Mouse (Mus musculus) left cerebral cortex, adult 8-10 months (tissue): ENCODE measurements around the gene Gpd1. TPM values are rescaled to one million over a fixed set of nuclear protein-coding genes. Genes with fewer than 3 reads are reported as not detected.
"Not testable (repeated sequence)": the region's sequence is repeated elsewhere in the genome, so short reads cannot be mapped to it uniquely, and the experiment has no call there.

Source experiments
- DNase-seq, 2 experiments: peaks; one replicate each; pipeline ENCODE4 v3.0.0; 2022; ENCODE audit warnings: low spot score in 2 of 2
- total RNA-seq, 4 experiments: library from RNA; stranded (reverse); gene quantifications; 2 replicates each; pipeline ENCODE4 v1.2.4; 2022

The Gpd1 gene
- total RNA-seq, 4 experiments from 2014 or later, result 72.7 to 86.4 (median 80.4) TPM

DNA sequence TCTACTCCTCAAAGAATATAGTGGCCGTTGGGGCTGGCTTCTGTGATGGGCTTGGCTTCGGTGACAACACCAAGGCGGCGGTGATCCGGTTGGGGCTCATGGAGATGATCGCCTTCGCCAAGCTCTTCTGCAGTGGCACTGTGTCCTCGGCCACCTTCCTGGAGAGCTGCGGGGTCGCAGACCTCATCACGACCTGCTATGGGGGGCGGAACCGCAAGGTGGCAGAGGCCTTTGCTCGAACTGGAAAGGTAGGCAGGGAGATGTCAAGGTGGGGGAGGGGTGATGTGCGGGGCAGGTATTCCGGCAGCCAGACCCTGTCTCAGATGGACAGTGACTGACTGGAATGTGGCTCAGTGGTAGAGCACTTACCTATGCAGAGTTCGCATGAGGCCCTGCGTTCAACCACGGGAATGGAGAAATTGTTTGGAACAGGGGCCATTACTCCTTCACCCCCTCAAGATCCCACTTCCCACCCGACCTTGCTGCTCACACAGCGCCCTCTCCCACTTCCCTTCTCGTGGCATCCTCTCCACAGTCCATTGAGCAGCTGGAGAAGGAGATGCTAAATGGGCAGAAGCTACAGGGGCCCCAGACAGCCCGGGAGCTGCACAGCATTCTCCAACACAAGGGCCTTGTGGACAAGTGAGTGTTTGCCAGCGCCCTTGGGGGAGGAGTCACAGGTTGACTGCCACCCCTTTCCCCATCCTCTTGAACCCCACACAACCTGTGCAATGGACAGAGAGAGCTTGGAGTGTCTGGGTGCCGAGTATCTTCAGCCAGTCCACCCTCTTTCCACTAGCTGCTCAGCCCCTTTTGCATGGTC lies 4.8 kb downstream of the Gpd1 start:
- DNase-seq, result no peak

- no peak for DNase-seq
Measured at GRCm38 (mm10) chr15:99723120-99723514, 5.8 kb downstream of the Gpd1 start.

GRCm38 (mm10) chr15:99723515-99724291 lies 6.4 kb downstream of the Gpd1 start:
- DNase-seq, result peak in 1 of 2 experiments; percentile 59

DNA sequence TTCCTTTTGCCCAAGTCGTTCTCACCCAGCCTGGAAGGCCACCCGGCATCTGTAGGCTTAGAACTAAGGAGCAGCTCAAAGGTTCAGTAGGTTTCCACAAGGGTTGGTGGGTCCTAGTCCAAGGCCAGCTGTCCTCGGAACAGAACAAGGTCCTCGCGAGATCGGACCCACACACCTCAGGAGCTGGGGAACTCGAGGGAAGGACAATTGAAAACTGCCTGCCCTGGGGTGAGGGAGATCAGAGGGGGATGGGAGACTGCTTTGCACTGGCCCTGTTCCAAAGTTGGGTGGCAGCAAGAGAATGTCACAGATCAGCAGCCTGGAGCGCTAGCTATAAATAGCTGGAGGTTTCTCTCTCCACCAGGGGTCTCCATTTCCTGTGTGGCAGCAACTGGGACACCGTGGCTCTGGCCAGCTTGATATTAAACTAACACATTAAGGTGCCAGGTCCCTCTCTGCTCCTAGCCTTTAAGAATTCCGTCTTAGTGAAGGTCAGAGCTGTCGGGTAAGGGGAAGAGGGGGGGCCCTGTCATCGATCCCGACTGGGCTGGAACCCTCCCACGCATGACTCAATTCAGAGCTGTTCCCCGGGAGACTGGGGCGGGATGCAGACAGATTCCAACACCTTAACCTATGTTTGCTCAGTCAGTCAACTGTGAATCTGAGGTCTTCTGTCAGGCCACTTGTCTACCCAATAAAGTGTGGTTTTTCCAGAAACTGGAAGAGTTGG lies 7.1 kb downstream of the Gpd1 start:
- DNase-seq, result peak; percentile 61 to 77

GRCm38 (mm10) chr15:99725341-99726155 lies 8.2 kb downstream of the Gpd1 start, which contains the start of gene Cox14:
Gene Cox14, plus strand, starts transcription at chr15:99725618.
- DNase-seq, result peak; percentile 90 to 97

DNA sequence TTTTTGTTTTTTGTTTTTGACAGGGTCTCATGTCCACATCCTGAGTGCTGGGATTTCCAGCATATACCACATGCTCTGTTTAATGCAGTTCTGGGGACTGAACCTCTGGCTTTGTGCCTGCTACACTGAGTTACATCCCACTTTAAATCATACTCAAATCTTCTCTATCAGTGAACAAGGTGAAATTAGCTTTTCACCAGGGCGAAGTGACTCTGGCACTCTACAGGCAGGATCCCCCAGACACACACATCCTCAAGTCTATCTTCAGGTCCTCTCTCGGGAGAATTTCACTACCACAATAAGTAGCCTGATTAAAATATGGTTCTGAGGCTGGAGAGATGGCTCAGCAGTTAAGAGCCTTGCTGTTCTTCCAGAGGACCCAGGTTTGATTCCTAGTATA lies 9.2 kb downstream of the Gpd1 start:
- DNase-seq, result no peak

GRCm38 (mm10) chr15:99727039-99727438 lies 9.7 kb downstream of the Gpd1 start:
- not testable (repeated sequence) for DNase-seq

DNA sequence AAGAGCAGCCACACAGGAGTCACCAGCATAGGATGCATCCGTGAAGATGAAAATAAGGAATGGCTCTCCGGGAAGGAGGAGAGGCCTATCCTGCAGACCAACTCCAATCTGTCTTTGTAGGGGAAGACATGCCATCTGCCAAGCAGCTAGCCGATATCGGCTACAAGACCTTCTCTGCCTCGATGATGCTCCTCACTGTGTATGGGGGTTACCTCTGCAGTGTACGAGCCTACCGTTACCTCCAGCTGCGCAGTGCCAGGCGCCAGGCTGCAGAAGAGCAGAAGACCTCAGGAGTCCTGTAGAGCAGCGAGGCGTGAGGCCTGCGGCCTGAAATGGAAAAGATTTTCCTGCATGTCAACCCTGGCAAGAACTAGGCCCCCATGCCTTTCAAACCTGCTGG lies 10.2 kb downstream of the Gpd1 start:
- no peak for DNase-seq

DNA sequence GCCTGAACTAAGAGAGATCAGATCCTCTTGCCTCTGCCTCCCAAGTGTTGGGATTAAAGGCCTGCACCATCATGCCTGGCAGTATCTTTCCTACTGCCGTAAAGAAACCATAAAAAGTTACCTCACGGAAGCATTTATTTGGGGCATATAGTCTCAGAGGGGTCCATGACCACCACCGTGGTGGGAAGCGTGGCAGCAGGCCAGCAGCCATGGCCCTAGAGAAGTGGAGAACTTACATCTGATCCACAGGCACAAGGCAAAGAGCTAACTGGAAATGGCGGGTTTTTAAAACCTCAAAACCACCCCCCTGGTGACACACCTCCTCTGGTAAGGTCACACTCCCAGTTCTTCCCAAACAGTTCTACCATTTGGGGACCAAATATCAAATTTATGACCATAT lies 10.9 kb downstream of the Gpd1 start:
- no peak for DNase-seq

GRCm38 (mm10) chr15:99729056-99729783 lies 11.9 kb downstream of the Gpd1 start:
- DNase-seq, result no peak

DNA sequence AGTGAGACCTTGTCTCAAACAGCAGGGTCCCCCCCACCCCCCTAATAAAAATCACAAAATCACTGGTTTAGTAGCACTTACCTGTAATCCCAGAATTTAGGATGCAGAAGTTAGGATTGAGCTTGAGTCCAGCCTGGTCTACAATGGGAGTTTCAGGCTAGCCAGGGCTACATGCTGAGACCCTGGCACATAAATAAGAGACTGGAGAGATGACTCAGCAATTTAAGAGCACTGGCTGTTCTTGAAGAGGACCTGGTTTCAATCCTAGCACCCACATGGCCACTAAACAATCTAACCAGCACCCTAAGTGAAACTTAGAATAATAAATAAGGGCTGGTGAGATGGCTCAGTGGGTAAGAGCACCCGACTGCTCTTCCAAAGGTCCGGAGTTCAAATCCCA lies 13.9 kb downstream of the Gpd1 start:
- no peak for DNase-seq

DNA sequence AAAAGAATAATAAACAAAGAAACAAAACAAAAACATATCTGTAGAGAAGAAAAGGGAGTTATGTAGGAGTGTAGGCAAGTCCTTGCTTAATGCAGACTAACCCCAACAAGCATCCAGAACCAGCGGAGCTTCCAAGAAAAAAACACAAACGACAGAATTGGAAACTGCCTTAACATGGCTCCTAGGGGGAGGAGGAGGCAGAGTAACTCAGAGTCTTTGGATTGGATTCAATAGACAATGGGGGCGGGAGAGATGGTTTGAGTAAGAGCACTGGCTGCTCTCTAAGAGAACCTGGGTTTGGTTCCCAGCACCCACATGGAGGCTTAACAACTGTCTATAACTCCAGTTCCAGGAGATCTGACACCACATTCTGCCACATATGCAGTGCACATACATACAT lies 14.4 kb downstream of the Gpd1 start:
- DNase-seq, result no peak

DNA sequence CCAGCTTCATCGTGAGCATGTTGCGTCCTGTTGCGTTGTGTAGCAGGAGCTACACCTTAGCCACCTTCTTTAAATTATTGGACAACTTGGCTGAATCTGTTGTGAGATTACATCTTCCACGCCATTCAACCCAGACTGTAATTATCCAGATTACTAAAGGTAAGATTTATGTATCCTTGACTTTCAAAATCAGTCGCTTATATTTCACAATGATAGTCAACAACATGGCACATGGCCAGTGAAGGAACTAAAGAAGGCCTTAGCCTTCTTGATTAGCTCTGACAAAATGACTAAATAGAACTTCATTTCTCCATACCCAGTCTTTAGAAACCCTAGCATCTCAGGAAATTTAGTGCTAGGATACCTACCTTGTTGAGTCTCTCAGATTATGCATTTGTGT lies 15.9 kb downstream of the Gpd1 start:
- DNase-seq, result no peak

DNA sequence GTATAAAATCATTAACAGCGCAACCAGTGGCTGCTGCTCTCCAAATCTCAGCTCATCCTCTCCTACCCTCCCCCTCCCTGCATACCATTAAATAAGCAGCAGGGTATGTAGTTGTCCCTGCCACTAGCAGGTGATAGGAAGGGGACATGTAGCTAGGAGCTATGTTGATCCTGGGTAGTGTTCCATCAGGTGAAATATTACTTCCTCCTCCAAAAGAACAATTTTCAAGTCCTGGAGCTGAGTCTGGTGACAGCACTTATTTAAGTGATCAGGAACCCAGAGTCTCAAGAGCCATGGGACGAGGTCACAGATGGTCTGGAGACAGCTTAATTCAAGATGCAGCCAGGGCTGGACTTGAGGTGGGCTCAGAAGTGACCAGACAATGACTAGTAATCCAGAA lies 18.3 kb downstream of the Gpd1 start:
- DNase-seq, result peak; percentile 100

DNA sequence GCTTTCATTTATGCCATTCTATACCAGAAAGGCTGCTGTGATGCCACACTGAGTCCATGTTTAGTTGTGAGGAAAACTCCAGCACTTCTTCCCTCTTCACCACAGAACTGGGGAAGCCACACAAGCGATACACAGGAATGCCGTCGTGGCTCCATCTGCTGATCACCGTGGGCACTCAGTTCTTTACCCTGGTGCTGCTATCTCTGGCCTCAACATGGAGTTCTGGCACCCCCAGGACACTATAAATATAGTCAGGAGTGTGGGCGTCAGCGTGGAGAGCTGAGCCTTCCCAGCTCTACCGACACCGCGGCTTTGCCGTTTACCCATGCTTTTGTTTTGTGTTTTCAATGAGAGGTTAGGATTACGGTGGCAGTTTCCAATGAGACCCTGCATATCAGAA lies 19.4 kb downstream of the Gpd1 start:
- no peak for DNase-seq

DNA sequence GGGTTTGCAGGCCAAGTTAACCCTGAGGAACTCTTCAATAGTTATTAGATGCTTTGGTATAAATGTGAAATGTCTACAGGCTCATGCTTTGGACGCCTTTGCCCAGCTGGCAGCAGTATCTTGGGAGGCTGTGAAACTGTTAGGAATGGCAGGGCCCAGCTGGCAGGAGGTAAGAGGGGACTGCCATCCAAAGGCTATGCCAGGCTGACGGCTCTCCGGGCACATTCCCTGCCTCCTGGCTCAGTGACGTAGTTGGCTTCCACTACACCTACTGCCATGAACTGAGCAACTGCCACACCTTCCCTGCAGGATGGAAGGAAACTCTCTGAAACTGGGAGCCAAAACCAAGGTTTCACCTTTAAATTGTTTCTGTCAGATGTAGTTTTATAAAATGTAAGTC lies 22.9 kb downstream of the Gpd1 start:
- no peak for DNase-seq

DNA sequence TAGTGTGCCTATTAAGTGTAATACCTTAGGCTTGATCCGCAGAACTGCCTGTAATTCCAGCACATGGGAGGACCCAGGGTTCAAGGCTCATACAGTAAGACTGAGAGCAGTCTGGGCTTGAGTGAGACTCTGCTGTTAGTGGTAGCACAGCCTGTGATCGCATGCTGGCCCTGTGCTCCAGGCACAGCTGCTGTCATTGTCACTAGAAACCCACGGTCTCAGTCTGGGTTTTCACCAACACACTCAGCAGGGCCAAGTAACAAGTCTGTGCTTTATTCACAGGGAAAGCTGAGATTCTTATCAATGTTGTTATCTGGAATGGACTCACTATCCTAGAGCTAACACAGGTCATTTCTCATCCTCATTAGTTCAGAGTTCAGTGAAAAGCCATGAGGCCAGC lies 36.9 kb downstream of the Gpd1 start:
- no peak for DNase-seq

DNA sequence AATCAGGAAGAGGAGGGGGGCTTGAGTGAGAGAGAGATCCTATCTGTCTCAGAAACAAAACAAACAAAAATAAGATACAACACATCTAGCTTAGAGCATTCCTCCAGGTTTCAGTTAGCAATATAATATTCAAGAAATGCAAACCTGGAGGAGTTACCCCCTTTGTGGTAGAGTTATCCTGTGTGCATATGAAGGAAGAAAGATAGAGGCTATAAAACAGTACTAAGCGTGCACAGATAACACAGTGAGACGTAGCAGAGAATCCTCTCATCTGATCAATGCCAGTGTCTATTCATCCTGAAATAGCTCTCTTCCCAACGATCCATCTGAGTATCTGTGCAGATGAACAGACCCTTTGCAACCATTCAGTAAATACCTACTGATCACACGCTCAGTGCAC lies 50.2 kb downstream of the Gpd1 start:
- DNase-seq, result no peak

GRCm38 (mm10) chr15:99768761-99769160 lies 51.4 kb downstream of the Gpd1 start:
- DNase-seq, result no peak

- no peak for DNase-seq
Measured at GRCm38 (mm10) chr15:99771004-99771500, 53.7 kb downstream of the Gpd1 start.
